Comparison of ENCODE assay signal across 13 mouse cellular contexts in genomic region chr15:84522953-84523689, GRCm38 (mm10).
"Had no signal": no experiment of that assay in that cellular context is flagged by ENCODE, and none has a peak within 500 bp of the region (broad histone marks: within the 10 kb centered on the region; RNA-seq: fewer than 3 reads in every experiment).

No protein-coding gene starts in this region.

- DNase-seq: kidney, postnatal 14 days; liver; liver, embryonic 13.5 days; lung, adult 18-20 months; lung, postnatal 4 days; right cerebral cortex, postnatal 25 days; thymus, postnatal 4 days had no signal

- H3K36me3 ChIP-seq: kidney, embryonic 15.5 days; limb, embryonic 12.5 days; liver, embryonic 13.5 days; midbrain, embryonic 10.5 days; neural tube, embryonic 13.5 days had no signal

- H3K4me3 ChIP-seq: kidney, embryonic 15.5 days; limb, embryonic 12.5 days; liver, embryonic 13.5 days; midbrain, embryonic 10.5 days; neural tube, embryonic 13.5 days had no signal

- H3K27me3 ChIP-seq: liver, embryonic 13.5 days; neural tube, embryonic 13.5 days had no signal

- H3K27ac ChIP-seq: kidney, embryonic 15.5 days; limb, embryonic 12.5 days; liver, embryonic 13.5 days; midbrain, embryonic 10.5 days; neural tube, embryonic 13.5 days; stomach, postnatal 0 days had no signal

- H3K9me3 ChIP-seq: kidney, embryonic 15.5 days; limb, embryonic 12.5 days; liver, embryonic 13.5 days; midbrain, embryonic 10.5 days; neural tube, embryonic 13.5 days had no signal

- ATAC-seq: midbrain, embryonic 16.5 days had no signal

- H3K4me1 ChIP-seq: kidney, embryonic 15.5 days; liver, embryonic 13.5 days had no signal

- H3K4me2 ChIP-seq: kidney, embryonic 15.5 days; limb, embryonic 12.5 days; liver, embryonic 13.5 days; neural tube, embryonic 13.5 days had no signal

- H3K9ac ChIP-seq: kidney, embryonic 15.5 days; limb, embryonic 12.5 days; liver, embryonic 13.5 days; neural tube, embryonic 13.5 days had no signal
